Mouse (Mus musculus) liver, postnatal 0 days (tissue): ENCODE results near the gene Idh3g.

Experiments
- CTCF ChIP-seq: sonication (generic); IDR thresholded peaks from 2 replicates; pipeline ENCODE4 v1.5.1; 2016; ENCODE audit warnings: antibody characterized with exemption, low read depth
- EP300 ChIP-seq: IDR thresholded peaks from 2 replicates; pipeline ENCODE4 v1.6.1; 2016; ENCODE audit warnings: antibody characterized with exemption, low read depth, mild to moderate bottlenecking

DNA sequence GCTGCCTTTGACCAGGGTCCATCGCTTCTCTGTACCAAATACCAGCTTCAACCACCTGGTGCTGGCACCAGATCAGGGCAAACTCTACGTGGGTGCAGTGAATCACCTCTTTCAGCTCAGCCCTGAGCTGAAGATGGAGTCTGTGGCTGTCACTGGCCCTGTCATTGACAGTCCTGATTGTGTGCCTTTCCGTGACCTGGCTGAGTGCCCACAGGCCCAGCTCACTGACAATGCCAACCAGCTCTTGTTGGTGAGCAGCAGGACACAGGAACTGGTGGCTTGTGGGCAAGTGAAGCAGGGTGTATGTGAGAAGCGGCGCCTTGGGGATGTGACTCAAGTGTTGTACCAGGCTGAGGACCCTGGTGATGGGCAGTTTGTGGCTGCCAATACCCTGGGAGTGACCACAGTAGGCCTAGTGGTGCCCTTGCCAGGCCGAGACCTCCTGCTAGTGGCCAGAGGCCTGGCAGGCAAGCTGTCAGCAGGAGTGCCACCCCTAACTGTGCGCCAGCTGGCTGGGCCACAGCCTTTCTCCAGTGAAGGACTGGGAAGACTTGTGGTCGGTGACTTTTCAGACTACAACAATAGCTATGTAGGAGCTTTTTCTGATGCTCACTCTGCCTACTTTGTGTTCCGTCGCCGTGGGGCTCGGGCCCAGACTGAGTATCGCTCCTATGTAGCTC, 27.9 kb downstream of the Idh3g start:
- TF ChIP-seq CTCF (no peak), EP300 (no peak)
